Mouse (Mus musculus): ENCODE measurements around the gene Retreg1. TPM values are rescaled to one million over a fixed set of nuclear protein-coding genes. Genes with fewer than 3 reads are reported as not detected.

The Retreg1 gene
- polyA plus RNA-seq, 1 experiment from 2014 or later: 4.7 TPM

- WGBS: 75% methylated on average over 14 of the region's 14 CpGs
- no peaks in the 10 kb centered on the region for H3K4me1 ChIP-seq
- no peak overlapping the region for H3K27ac ChIP-seq
- H3K9me3 ChIP-seq: no peaks in the 10 kb centered on the region
- no peaks in the 10 kb centered on the region for H3K36me3 ChIP-seq
- no peaks in the 10 kb centered on the region for H3K27me3 ChIP-seq
- no peak overlapping the region for H3K4me2 ChIP-seq
- H3K4me3 ChIP-seq: no peak overlapping the region
- ATAC-seq (ENCODE audit: insufficient number of reproducible peaks, insufficient read depth, low FRiP score, low TSS enrichment, low read depth): 0 out of 2 replicates have a peak, but pooled peaks have one; percentile 26
- H3K9ac ChIP-seq: no peak overlapping the region
These were observed 41.5 kb downstream of the Retreg1 start for GRCm38 (mm10) chr15:25884416-25884958.

GRCm38 (mm10) chr15:25886581-25887011 lies 43.6 kb downstream of the Retreg1 start:
- WGBS: 91% methylated on average over 6 of the region's 6 CpGs
- H3K4me2 ChIP-seq: no peak overlapping the region
- H3K4me3 ChIP-seq: no peak overlapping the region
- no peak overlapping the region for H3K9ac ChIP-seq
- no peak for ATAC-seq (ENCODE audit: insufficient number of reproducible peaks, insufficient read depth, low FRiP score, low TSS enrichment, low read depth)
- no peaks in the 10 kb centered on the region for H3K4me1 ChIP-seq
- H3K27me3 ChIP-seq: no peaks in the 10 kb centered on the region
- no peaks in the 10 kb centered on the region for H3K9me3 ChIP-seq
- no peak overlapping the region for H3K27ac ChIP-seq
- H3K36me3 ChIP-seq: no peaks in the 10 kb centered on the region

- 92% methylated on average over 5 of the region's 5 CpGs for WGBS
- no peak for ATAC-seq (ENCODE audit: insufficient number of reproducible peaks, insufficient read depth, low FRiP score, low TSS enrichment, low read depth)
- no peak overlapping the region for H3K27ac ChIP-seq
- H3K4me3 ChIP-seq: no peak overlapping the region
- no peaks in the 10 kb centered on the region for H3K9me3 ChIP-seq
- H3K9ac ChIP-seq: no peak overlapping the region
- no peaks in the 10 kb centered on the region for H3K27me3 ChIP-seq
- no peaks in the 10 kb centered on the region for H3K4me1 ChIP-seq
- no peak overlapping the region for H3K4me2 ChIP-seq
- H3K36me3 ChIP-seq: no peaks in the 10 kb centered on the region
These were observed 46.9 kb downstream of the Retreg1 start for GRCm38 (mm10) chr15:25889927-25890326.

- Histone ChIP-seq H3K4me3 (no peak overlapping the region), H3K4me2 (no peak overlapping the region), H3K27me3 (no peaks in the 10 kb centered on the region), H3K27ac (peak overlapping the region; percentile 11; the same call in 1 of the 2 replicates), H3K4me1 (no peaks in the 10 kb centered on the region), H3K9me3 (no peaks in the 10 kb centered on the region), H3K36me3 (no peaks in the 10 kb centered on the region), H3K9ac (no peak overlapping the region)
- 70% methylated on average over 11 of the region's 11 CpGs for WGBS
- no peak for ATAC-seq (ENCODE audit: insufficient number of reproducible peaks, insufficient read depth, low FRiP score, low TSS enrichment, low read depth)
These were observed 48.6 kb downstream of the Retreg1 start for GRCm38 (mm10) chr15:25891556-25891955.

- H3K9ac ChIP-seq: no peak overlapping the region
- no peak for ATAC-seq (ENCODE audit: insufficient number of reproducible peaks, insufficient read depth, low FRiP score, low TSS enrichment, low read depth)
- H3K9me3 ChIP-seq: no peaks in the 10 kb centered on the region
- no peak overlapping the region for H3K27ac ChIP-seq
- H3K36me3 ChIP-seq: no peaks in the 10 kb centered on the region
- peaks cover 3% of the 10 kb centered on the region; the same call in 1 of the 2 replicates for H3K4me1 ChIP-seq
- no peak overlapping the region for H3K4me2 ChIP-seq
- no peak overlapping the region for H3K4me3 ChIP-seq
- WGBS: 27% methylated on average over 2 of the region's 2 CpGs
- H3K27me3 ChIP-seq: no peaks in the 10 kb centered on the region
These were observed 50.3 kb downstream of the Retreg1 start for GRCm38 (mm10) chr15:25893327-25893726.

GRCm38 (mm10) chr15:25896783-25897182 lies 53.8 kb downstream of the Retreg1 start:
- H3K9me3 ChIP-seq: no peaks in the 10 kb centered on the region
- no peak overlapping the region for H3K27ac ChIP-seq
- no peak overlapping the region for H3K9ac ChIP-seq
- no peak overlapping the region for H3K4me3 ChIP-seq
- H3K36me3 ChIP-seq: no peaks in the 10 kb centered on the region
- no peak overlapping the region for H3K4me2 ChIP-seq
- peaks cover 3% of the 10 kb centered on the region; the same call in 1 of the 2 replicates for H3K4me1 ChIP-seq
- 84% methylated on average over 4 of the region's 4 CpGs for WGBS
- ATAC-seq (ENCODE audit: insufficient number of reproducible peaks, insufficient read depth, low FRiP score, low TSS enrichment, low read depth): no peak
- no peaks in the 10 kb centered on the region for H3K27me3 ChIP-seq

- Histone ChIP-seq H3K4me1 (peaks cover 3% of the 10 kb centered on the region; the same call in 1 of the 2 replicates), H3K4me2 (no peak overlapping the region), H3K27me3 (no peaks in the 10 kb centered on the region), H3K27ac (no peak overlapping the region), H3K4me3 (no peak overlapping the region), H3K36me3 (no peaks in the 10 kb centered on the region), H3K9me3 (no peaks in the 10 kb centered on the region), H3K9ac (0 out of 2 replicates have a peak overlapping the region, but pooled peaks have one; percentile 12)
- no peak for ATAC-seq (ENCODE audit: insufficient number of reproducible peaks, insufficient read depth, low FRiP score, low TSS enrichment, low read depth)
- WGBS: 45% methylated on average over 12 of the region's 12 CpGs
These were observed 54.6 kb downstream of the Retreg1 start for GRCm38 (mm10) chr15:25897617-25898016.

GRCm38 (mm10) chr15:25899021-25899420 lies 56.0 kb downstream of the Retreg1 start:
- WGBS: 63% methylated on average over 5 of the region's 5 CpGs
- Histone ChIP-seq H3K4me3 (no peak overlapping the region), H3K27ac (no peak overlapping the region)

GRCm38 (mm10) chr15:25900540-25900939 lies 57.6 kb downstream of the Retreg1 start:
- Histone ChIP-seq H3K27me3 (no peaks in the 10 kb centered on the region), H3K27ac (no peak overlapping the region), H3K36me3 (no peaks in the 10 kb centered on the region), H3K9ac (no peak overlapping the region), H3K4me3 (no peak overlapping the region), H3K9me3 (no peaks in the 10 kb centered on the region), H3K4me1 (peaks cover 3% of the 10 kb centered on the region; the same call in 1 of the 2 replicates), H3K4me2 (no peak overlapping the region)
- ATAC-seq (ENCODE audit: insufficient number of reproducible peaks, insufficient read depth, low FRiP score, low TSS enrichment, low read depth): no peak
- WGBS: 8% methylated on average over 7 of the region's 7 CpGs

More at GRCm38 (mm10) chr15:25899021-25899420, 56.0 kb downstream of the Retreg1 start:
- H3K27me3 ChIP-seq: no peaks in the 10 kb centered on the region
- no peak overlapping the region for H3K4me2 ChIP-seq
- no peak for ATAC-seq (ENCODE audit: insufficient number of reproducible peaks, insufficient read depth, low FRiP score, low TSS enrichment, low read depth)
- peaks cover 3% of the 10 kb centered on the region; the same call in 1 of the 2 replicates for H3K4me1 ChIP-seq
- no peak overlapping the region for H3K9ac ChIP-seq
- H3K9me3 ChIP-seq: no peaks in the 10 kb centered on the region
- H3K36me3 ChIP-seq: no peaks in the 10 kb centered on the region

- Histone ChIP-seq H3K4me3 (no peak overlapping the region), H3K27me3 (no peaks in the 10 kb centered on the region), H3K4me2 (no peak overlapping the region), H3K9me3 (no peaks in the 10 kb centered on the region), H3K4me1 (no peaks in the 10 kb centered on the region), H3K27ac (no peak overlapping the region), H3K36me3 (no peaks in the 10 kb centered on the region), H3K9ac (no peak overlapping the region)
- WGBS: 88% methylated on average over 15 of the region's 15 CpGs
- ATAC-seq (ENCODE audit: insufficient number of reproducible peaks, insufficient read depth, low FRiP score, low TSS enrichment, low read depth): no peak
These were observed 60.1 kb downstream of the Retreg1 start for GRCm38 (mm10) chr15:25902931-25903615.

GRCm38 (mm10) chr15:25904435-25905021 lies 61.5 kb downstream of the Retreg1 start:
- Histone ChIP-seq H3K4me1 (no peaks in the 10 kb centered on the region), H3K4me3 (no peak overlapping the region), H3K9ac (no peak overlapping the region), H3K27me3 (no peaks in the 10 kb centered on the region), H3K36me3 (no peaks in the 10 kb centered on the region), H3K27ac (no peak overlapping the region), H3K9me3 (no peaks in the 10 kb centered on the region), H3K4me2 (no peak overlapping the region)
- no peak for ATAC-seq (ENCODE audit: insufficient number of reproducible peaks, insufficient read depth, low FRiP score, low TSS enrichment, low read depth)
- WGBS: 78% methylated on average over 14 of the region's 14 CpGs

Measured in embryonic facial prominence, embryonic 13.5 days (tissue).